Mouse (Mus musculus) lung, postnatal 0 days (tissue): Measurements from ENCODE around the gene Enpp7.

Source experiments
- CTCF ChIP-seq: IDR thresholded peaks from 2 replicates; pipeline ENCODE4 v1.5.1; 2016; ENCODE audit warnings: antibody characterized with exemption, mild to moderate bottlenecking
- EP300 ChIP-seq: IDR thresholded peaks from 2 replicates; pipeline ENCODE4 v1.6.1; 2016; ENCODE audit warnings: antibody characterized with exemption, mild to moderate bottlenecking, control low read depth

DNA sequence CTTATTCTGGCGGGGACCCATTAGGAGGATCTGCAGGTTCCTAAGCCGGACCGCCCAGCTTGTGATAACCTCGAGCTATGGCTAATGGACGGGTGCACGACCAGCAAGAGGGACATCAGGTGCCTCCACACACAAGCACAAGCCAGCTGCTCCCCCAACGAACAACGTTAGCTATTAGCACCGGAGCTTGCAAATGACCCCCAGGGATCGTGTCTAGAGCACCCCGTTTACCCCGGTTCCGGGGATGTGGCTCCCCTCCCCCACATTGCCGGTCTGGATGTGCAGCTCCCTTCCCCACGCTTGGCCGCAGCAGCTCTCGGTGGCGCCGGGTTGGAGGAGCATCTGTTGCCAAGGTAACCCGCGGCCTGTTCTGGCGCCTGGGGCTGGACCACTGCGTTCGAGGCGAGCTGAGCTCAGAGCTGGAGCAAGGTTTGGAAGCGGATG, 11.4 kb downstream of the Enpp7 start:
- TF ChIP-seq CTCF, result no peak
- TF ChIP-seq EP300, result no peak
